Mouse (Mus musculus) olfactory bulb, adult 2 months (tissue): ENCODE data around the gene Slco1a4.

Experiments used
- CTCF ChIP-seq: fragments of 200-500 bp; IDR thresholded peaks from 2 replicates; pipeline ENCODE4 v1.5.1; 2012; ENCODE audit warnings: low read depth, mild to moderate bottlenecking, low read length, moderate library complexity; ENCODE audit not compliant: insufficient read depth
- POLR2A ChIP-seq: fragments of 200-500 bp; IDR thresholded peaks from 2 replicates; pipeline ENCODE4 v1.6.1; 2012; ENCODE audit warnings: mild to moderate bottlenecking, low read depth, low read length, moderate library complexity; ENCODE audit not compliant: insufficient read depth

DNA sequence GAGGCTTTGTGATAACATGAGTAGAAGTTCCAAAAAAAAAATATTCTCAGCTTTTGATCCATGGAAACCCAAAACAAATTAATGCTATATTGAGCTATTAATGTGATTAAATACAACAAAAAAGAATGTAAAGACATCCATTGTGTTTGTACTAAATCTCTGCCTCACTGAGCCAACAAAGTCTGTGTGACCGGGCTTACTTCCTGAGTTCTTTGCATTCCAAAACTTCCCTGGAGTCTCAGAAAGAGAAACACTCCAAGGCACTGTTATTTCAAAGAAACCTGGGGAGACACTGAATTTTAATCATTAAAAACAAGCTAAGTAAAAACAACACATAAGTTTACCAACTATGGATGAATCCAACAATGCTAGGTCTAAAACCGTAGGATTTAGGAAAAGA, 2.4 kb downstream of the Slco1a4 start:
- no peak for TF ChIP-seq POLR2A
- no peak for TF ChIP-seq CTCF
